Mouse (Mus musculus): ENCODE measurements at regions not wholly inside any gene's neighbourhood (a gene's known extent, or its start where the extent isn't known, plus 50 kb on each side); places are given as distances from the start of the nearest gene placed in this dataset.
"Not testable (repeated sequence)": the region's sequence is repeated elsewhere in the genome, so short reads cannot be mapped to it uniquely, and the experiment has no call there.

- no peak for DNase-seq (ENCODE audit: low spot score)
Measured at GRCm38 (mm10) chr12:15565941-15566784, 250.6 kb downstream of the Trib2 start.

GRCm38 (mm10) chr12:15562826-15563225 is 253.9 kb downstream of the Trib2 start:
- DNase-seq (ENCODE audit: low spot score): no peak

- DNase-seq (ENCODE audit: low spot score): no peak
Measured at GRCm38 (mm10) chr12:15555471-15555870, 261.3 kb downstream of the Trib2 start.

GRCm38 (mm10) chr12:15553681-15554007 is 263.1 kb downstream of the Trib2 start:
- DNase-seq (ENCODE audit: low spot score): no peak

GRCm38 (mm10) chr12:15552979-15553680 is 263.6 kb downstream of the Trib2 start:
- DNase-seq (ENCODE audit: low spot score): no peak

DNA sequence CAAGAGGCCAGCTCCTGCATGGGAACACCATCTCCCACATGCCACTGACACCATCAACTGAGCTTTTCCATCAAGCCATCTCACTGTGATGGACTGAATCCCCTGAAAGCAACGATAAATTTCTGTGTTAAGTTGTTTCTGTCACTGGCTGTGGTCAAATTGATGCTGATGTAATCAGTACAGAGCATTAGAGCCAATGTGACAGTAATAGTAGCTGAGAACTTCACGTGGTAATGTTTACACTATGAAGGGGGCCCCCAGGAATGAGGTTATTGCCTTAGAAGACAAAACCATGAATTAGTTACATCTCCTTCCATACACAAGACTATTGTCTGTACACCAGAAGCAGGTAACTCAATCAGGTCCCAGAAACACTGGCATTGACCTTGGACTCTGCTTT is 264.5 kb downstream of the Trib2 start:
- DNase-seq (ENCODE audit: low spot score): no peak

- DNase-seq (ENCODE audit: low spot score): no peak
Measured at GRCm38 (mm10) chr12:15551281-15551900, 265.3 kb downstream of the Trib2 start.

GRCm38 (mm10) chr12:15544351-15544750 is 272.4 kb downstream of the Trib2 start:
- DNase-seq (ENCODE audit: low spot score): no peak

DNA sequence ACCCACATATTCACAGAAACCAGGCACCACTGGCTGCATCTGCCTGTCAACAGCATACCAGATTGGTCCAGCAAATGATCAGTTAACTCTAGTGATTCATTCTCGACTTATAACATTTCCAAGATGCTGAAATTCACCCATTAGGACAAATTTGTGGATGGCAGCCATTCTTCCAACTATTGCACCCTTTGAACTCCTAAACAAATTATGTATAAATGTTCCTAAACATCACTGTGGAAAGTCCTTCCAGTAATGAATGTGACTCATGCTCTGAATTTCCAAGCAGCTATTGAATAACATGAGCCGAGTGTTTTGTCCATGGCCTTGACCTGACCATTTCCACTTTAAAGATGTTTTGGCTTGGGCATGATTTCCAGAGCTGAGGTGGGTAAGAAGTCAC is 274.2 kb downstream of the Trib2 start:
- DNase-seq (ENCODE audit: low spot score): no peak

DNA sequence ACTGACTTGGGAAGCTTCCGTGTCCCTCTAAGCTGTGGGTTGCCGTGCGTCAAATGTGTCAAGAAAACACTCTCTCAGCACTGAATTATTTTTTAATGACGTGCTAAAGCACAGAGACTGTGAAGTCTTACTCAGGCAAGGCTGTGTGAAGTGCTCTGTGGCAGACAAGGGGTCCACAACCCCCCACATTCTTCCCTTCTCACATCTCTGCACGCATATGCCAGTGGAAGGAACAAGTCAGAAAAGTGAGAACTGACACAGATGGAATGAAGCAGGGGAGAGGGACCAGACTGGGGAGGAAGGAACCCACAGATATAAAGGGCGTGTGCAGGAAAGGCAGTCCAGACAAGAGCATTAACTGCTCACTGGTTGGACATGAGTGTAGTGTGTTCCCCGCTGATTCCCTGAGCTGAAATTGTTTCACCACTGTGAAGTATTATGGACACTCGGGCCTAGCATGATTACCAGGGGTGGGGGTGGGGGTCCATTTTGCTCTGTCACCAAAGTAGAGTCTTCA is 279.8 kb downstream of the Trib2 start:
- DNase-seq (ENCODE audit: low spot score): no peak

- DNase-seq (ENCODE audit: low spot score): no peak
Measured at GRCm38 (mm10) chr12:15536247-15536646, 280.5 kb downstream of the Trib2 start.

DNA sequence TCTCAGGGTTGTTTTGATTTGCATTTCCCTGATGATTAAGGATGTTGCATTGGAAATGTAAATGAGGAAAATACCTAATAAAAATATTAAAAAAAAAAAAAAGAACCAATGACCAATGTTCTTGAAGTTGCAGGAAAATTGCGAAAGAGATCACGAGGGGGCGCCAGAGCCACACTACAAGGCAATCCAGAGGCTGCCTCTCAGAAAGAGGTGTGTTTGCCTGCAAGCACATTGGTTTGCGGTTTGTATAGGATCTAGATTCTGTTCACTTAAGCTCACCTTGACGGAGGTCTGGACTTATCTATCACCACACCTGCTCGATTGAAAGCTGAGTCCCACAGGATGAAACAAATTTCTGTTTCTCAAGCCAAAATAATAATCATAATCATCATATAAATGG is 280.9 kb downstream of the Trib2 start:
- DNase-seq (ENCODE audit: low spot score): peak; percentile 14

GRCm38 (mm10) chr12:15520783-15521407 is 295.8 kb downstream of the Trib2 start:
- no peak for DNase-seq (ENCODE audit: low spot score)

- DNase-seq (ENCODE audit: low spot score): no peak
Measured at GRCm38 (mm10) chr12:15511994-15512393, 304.7 kb downstream of the Trib2 start.

GRCm38 (mm10) chr12:15507576-15507975 is 309.1 kb downstream of the Trib2 start:
- DNase-seq (ENCODE audit: low spot score): no peak

- no peak for DNase-seq (ENCODE audit: low spot score)
Measured at GRCm38 (mm10) chr12:15493640-15494039, 323.1 kb downstream of the Trib2 start.

GRCm38 (mm10) chr12:15472741-15473140 is 344.0 kb downstream of the Trib2 start:
- no peak for DNase-seq (ENCODE audit: low spot score)

GRCm38 (mm10) chr12:15459429-15459828 is 357.3 kb downstream of the Trib2 start:
- DNase-seq (ENCODE audit: low spot score): no peak

DNA sequence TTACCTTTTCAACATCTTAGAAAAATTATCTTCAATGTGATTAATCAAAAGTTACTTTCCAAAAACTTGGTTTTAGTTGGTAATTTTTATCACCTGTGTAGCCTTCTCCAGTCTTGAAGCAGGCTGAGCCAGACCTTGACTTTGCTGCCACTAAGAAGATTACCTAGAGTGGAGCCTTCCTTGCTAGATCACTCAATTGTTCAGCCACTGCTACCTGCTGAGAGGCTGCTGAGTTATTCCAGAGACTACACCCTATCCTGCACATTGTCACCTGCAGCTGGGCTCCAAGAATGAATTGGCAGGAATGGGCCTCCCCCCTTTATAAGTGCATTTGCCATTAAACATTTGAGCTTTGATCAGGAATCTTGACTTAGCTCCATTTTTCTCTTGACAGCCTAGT is 360.4 kb downstream of the Trib2 start:
- DNase-seq (ENCODE audit: low spot score): not testable (repeated sequence)

GRCm38 (mm10) chr12:15455744-15456143 is 361.0 kb downstream of the Trib2 start:
- DNase-seq (ENCODE audit: low spot score): no peak

DNA sequence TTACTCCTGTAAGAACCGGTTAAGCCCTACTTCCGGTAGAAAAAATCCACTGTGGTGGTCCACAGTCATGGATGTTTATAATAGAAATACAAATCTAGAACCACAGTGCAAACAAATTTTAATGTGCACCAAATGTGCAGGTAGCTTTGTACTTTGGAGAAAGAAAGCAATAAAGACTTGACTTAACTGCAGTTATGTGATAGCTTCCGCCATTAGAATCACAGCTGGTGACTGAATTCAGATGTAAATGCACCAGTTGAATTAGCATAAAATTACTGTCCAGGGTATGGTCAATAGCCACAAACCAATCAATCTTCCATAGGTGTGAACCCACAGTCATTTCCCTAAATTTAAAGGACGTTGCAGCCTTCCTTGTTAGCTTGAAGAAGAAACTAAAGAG is 367.2 kb downstream of the Trib2 start:
- no peak for DNase-seq (ENCODE audit: low spot score)

DNA sequence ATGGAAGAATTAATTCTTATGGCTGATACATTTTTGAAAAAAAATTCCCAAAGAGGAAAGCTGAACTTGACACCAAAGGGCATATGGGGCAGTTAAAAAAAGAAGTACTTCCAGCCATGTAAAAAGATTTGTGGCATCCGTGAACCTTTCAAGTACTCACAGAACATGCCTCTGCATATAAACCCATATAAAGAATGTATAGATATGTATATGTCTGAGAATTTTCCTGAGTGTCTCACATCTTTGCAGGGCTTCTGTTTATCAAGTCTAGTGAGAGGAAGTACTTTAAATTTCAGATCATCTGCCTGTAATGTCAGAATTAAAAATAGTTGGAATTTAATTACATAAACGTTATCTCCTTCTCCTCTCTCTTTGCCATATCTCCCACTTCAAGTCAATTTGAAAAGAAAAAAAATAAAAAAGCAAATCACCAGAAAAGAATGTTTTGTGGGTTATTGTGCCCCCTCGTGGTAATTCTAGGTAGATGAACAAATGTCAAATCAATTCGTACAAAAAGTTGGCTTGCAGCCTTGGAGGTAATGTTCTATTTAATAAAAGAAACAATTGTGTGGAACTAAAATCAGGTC is 400.4 kb downstream of the Trib2 start:
- DNase-seq (ENCODE audit: low spot score): no peak
